Mouse (Mus musculus) mouse trophoblast stem cell (cell line): ENCODE results near the gene Armh2.
"Not testable (repeated sequence)": the region's sequence is repeated elsewhere in the genome, so short reads cannot be mapped to it uniquely, and the experiment has no call there.

Experiments
- in situ Hi-C, 2 experiments: fragments of 300-500 bp; cut with MseI, MboI; formaldehyde crosslinking; loops; 2 replicates in 1 of 2; 3 replicates in 1 of 2; pipeline ENCODE4 v1.15.1; 2025

Gene Armh2

GRCm38 (mm10) chr13:24757820-24758564 lies 17.0 kb downstream of the Armh2 start:
- in situ Hi-C loops, result no loop called here

GRCm38 (mm10) chr13:24759451-24759850 lies 18.4 kb downstream of the Armh2 start:
- in situ Hi-C loops, result no loop called here

GRCm38 (mm10) chr13:24760351-24760870 lies 19.4 kb downstream of the Armh2 start:
- in situ Hi-C loops, result no loop called here

DNA sequence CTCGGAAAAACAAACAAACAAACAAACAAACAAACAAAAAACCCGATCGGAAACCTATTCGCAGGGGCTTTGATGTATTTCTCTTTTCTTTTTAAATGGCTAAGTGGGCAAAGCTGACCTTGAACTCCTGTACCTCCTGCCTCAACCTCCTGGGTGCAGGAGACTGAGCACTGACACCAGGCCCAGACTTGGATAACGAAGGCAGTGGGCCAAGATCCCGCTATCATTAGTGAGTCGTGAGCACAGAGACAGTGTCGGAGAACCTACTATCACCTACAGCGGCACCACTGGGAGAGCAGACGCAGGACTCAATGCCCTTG lies 20.0 kb downstream of the Armh2 start:
- in situ Hi-C loops, result no loop called here

DNA sequence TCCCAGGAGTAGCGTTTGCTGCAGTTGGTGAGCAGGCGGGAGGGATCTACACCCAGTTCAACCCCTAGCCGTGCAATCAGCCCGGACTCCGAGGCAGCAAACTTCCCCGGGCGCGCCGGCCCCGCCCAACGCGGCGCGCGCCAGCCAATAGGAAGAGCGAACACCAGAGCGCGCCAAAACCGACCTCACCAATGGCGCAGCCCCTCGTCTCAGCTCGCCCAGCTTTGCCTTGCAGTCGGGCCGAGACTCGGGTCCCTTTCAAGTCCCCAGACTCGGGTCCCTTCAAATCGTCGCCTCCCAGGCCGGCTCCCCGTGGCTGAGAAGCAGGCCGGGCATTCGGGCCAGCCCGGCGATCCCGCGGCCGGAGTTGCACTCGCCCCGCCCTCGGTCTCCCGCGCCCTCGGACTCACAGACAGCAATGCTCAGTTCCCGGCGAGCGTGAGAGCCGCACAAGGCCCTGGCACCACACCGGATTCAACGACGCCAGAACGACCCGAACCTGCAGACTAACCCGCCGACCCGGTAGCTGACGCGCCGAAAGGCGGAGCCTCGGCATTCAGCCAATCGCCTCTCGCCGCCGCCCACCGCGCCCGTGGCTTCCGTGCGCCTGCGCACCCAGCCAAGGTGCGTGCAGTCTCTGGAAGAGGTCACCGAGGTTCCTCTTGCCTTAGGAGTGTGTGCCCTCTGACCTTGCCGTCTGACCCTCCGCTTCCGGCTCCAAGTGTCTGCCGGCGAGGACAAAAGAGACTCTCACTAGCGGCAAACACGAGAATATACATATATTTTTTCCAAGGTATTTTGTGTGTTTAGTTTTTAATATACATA lies 20.6 kb downstream of the Armh2 start, which contains the start of gene Gmnn:
Gene Gmnn (minus strand): TSS at position 521 of the 825 bp plus-strand sequence.
- in situ Hi-C loops, result no loop called here

GRCm38 (mm10) chr13:24762254-24762653 lies 21.2 kb downstream of the Armh2 start:
- in situ Hi-C loops, result no loop called here

GRCm38 (mm10) chr13:24767809-24768208 lies 26.8 kb downstream of the Armh2 start:
- in situ Hi-C loops, result not testable (repeated sequence)

DNA sequence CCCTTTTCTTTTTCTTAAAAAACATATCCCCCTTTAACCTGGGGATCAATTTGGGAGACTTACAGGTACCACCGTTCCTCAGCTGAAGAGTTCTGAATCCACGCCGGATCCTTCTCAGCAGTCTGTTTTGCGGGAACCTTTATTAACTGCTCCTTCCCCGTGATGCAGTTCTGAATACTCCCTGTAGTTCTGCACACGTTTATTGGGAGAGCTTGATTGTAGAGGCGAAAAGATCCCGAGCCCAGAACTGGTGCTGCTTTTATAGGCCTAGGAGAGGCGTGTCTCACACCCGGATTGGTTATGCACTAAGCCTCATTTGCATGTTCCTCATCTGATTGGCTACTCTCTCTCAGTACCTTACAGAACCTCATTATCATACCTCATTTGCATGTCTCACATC lies 30.4 kb downstream of the Armh2 start:
- in situ Hi-C loops, result not testable (repeated sequence)

DNA sequence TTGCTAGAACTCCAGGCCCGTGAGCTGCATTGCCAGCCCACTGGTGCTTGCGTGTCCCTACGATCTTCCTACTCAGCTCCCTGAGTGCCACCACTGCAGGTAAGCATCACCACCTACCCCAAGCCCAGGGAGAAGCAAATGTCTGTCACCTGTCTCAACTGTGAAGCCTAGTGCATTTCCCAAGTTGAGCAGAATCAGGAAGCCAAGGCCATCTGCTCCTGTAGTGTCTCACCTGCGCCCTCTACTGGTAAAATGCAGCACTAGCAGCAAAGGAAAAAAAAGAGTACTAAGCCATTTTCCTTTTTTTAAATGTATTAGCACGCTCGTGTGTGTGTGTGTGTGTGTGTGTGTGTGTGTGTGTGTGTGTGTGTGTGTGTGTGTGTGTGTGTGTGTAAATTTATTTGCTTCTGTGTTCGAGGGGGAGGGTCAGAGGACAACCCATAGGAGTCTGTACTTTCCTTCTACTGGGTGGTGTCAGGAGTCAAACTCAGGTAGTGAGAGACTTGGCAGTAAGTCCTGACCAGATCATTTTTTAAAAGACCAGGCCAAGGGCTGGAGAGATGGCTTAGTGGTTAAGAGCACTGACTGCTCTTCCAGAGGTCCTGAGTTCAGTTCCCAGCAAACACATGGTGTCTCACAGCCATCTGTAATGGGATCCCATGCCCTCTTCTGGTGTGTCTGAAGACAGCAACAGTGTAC lies 35.3 kb downstream of the Armh2 start:
- in situ Hi-C loops, result no loop called here

DNA sequence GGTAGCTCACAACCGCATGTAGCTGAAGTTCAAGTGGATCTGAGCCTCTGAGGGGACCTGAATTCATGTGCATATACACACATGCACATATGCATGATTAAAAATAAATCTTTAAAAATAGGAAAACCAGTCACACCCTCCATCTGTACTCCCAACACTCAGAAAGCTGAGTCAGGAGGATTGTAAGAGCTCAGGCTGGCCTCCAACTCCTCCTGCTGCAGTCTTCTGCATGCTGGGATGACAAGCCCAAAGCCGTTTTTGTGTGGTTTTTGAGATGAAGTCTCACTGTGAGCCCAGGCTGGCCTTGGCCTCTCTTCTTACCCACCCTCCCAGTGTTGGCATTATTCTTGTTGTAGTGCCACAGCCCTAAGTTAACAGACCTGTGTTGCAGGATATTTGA lies 37.0 kb downstream of the Armh2 start:
- in situ Hi-C loops, result no loop called here

DNA sequence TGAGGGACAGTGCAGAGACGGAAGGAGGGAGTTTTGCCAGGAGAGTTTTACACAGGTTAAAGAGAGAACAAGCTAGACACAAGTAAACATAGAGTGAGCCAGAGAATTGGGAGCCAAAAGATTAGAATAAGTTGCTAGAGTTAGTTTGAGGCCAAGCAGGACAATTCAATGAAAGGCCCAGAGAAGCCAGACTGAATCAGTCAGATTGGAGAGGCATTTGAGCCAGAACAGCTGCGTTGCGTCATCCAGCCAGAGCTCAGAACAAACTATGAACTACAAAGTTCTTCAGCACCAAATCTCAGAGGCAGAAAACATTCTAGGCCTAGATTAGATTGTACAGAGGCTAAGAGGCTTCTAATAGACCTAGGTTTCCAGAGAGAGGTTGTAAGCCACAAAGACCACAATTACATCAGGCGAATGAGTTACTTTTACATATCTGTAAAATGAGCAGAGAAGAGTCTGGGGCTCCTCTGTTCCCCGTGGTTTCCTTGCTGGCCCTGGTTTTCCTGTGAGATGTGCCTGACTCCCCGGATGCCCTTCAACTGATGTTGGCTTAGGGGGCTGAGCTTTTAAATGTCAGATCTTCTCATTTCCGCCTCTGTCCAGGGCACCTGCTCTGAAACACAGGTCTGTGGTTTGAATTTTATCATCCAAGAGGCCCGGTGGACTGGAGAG lies 37.8 kb downstream of the Armh2 start:
- in situ Hi-C loops, result no loop called here

- in situ Hi-C loops, result no loop called here
Observed at GRCm38 (mm10) chr13:24781916-24782315, 40.9 kb downstream of the Armh2 start.

DNA sequence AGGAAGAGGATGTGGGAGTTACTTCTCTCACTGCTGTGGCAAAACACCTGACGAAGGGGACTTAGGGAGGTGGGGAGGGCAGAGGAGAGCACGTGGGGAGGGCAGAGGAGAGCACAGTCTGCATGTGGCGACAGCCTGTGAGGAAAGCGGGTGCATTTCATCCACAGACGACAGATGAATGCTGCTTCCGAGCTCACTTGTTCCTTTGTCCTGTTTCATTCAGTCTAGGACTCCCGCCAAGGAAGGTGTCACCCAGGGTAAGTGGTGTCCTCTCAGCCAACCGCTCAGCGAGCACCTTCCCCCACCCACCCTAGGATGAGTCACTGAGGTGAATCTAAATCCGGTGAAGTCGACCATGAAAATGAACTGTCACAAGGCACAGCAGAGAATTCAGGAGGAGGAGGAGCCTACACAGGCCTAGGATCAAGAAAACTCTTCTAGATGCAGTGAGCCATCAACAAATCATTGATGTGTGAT lies 45.0 kb downstream of the Armh2 start:
- in situ Hi-C loops, result no loop called here

- in situ Hi-C loops, result no loop called here
Observed at GRCm38 (mm10) chr13:24787477-24787876, 46.4 kb downstream of the Armh2 start.

DNA sequence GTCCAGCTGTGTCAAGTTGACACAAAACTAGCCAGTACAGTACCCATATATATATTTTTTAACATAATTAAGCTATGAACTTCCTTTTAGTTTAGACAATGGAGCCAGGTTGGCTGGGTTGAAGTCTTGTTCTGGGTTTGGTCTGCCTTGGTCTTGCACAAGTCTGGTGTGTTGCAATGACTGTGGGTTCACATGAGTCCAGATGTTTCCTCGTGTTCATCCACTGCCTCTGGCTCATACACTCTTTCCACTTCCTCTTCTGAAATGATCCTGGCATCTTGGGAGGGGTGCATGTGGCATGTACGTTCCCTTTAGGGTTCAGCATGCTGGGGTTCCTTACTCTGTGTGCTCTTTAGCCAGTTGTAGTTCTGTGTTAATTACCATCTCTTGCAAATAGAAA lies 50.3 kb downstream of the Armh2 start:
- in situ Hi-C loops, result no loop called here

- in situ Hi-C loops, result no loop called here
Observed at GRCm38 (mm10) chr13:24792411-24793045, 51.5 kb downstream of the Armh2 start.
